Mouse (Mus musculus) gastrocnemius, postnatal 4 days (tissue): ENCODE measurements around the gene Nup214. TPM values are rescaled to one million over a fixed set of nuclear protein-coding genes. Genes with fewer than 3 reads are reported as not detected.

Experiments
- DNase-seq, 2 experiments: peaks; one replicate each; pipeline ENCODE4 v3.0.0; 2021 to 2022; ENCODE audit warnings: low spot score in 2 of 2, mixed read lengths in 2 of 2
- total RNA-seq, 2 experiments: library from RNA; stranded (reverse); gene quantifications; 2 replicates each; pipeline ENCODE4 v1.2.3; 2021

The Nup214 gene
- total RNA-seq, 2 experiments from 2014 or later: 38.9 to 43.3 TPM

DNA sequence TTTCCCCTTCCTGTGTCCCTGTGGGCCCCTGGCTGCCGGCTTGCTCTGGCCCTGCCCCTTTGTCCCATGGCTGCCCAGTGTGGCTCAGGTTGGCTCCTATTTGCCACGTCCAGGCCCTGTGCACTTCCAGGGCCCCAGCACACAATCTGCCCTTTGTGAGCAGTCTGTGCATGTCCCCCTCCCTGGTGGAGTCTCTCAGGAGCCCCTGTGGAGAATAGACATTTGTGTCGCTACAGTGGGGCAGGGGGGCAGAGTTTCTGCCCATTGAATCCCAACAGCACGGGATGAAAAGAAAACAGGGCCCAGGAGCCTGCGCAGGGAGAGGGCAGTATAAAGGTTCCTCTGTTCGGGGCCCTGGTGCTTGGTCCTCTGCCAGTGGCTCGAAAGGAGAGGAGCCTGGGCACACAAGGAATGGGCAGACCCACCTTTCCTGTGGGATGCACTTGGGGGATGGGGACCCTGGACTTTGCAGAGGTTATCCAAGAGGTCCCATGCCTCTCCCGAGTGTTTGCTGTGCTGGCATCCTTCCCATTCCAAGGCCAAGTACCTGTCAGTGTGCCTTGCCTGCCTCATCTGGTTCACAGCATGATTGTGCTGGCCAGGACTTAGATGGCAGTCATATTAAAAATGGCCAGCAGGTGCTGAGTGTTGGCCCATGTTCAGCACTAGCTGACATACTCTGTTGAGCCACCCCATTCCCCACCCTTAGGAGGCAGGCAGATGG, 11.6 kb upstream of the Nup214 start:
- no peak for DNase-seq

DNA sequence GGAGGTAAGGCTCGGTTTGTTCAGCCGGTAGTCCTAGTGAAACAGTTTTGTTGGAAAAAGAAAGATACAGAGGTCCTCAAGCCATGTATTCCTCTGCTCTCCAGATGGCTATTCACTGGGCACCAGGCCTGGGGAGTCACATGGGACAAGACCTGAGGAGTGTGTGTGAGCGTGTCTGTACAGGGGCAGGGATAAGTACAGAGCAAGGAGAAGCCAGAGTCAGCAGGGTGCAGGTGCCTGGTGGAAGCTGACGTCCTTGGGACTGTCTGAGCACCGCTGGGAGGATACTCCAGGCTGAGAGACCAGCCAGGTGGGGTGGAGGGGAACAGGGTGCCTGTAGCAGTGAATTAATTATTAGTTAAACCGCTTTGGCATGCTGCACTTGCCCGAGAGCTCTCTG, 10.7 kb upstream of the Nup214 start:
- DNase-seq: no peak

DNA sequence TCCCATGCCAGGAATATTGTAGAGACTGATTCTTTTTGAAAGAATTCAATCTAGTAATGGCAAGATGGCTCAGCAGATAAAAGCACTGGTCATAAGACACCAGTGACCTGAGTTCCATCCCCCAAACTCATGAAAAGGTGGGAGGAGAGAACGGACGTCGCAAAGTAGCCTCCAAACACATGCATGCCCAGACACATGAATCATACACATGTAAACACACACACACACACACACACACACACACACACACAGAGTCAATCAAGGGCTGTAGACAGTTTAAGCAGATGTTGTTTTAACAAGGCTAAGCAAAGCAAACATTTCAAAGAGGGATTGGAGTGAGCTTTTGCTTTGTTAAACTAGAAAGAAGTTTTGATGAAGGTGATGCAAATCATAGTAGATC, 10.0 kb upstream of the Nup214 start:
- DNase-seq: no peak

DNA sequence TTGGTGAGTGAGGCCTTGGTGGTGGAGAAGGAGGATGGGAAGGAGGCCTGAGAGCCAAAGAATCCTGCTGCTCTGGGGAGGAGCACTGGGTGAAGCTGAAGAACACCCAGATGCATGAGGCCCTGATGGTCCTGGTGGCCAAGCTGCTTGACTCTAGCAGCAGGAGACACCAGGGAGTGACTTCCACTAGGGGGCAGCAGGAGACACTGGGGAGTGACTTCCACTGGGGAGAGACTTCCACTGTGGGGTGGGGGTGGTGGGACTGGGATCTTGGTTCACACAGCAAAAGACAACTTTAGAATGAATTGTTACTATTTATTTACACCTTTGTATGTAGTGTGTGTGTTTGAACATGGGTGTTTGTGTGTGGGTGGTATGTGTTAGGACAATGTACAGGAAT, 9.1 kb upstream of the Nup214 start:
- no peak for DNase-seq

DNA sequence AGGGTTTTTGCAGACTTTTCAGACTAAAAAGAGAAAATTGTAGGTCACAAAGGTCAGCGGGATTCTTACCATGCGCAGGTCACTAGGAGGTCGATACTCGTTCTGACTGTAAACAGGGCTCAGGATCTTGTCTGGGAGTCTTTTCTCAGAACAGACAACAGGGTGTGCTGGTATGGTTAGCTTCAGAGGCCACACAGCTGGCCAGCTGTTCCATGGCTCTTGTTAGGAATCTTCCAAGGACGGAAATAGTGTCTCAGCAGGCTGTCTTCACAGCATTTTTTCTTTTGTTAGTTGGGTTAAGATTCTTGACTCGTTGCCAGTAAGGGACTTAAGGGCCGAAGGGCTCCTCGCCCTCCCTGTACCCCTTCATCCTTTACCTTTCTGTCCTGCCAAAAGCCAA, 7.4 kb upstream of the Nup214 start:
- no peak for DNase-seq

DNA sequence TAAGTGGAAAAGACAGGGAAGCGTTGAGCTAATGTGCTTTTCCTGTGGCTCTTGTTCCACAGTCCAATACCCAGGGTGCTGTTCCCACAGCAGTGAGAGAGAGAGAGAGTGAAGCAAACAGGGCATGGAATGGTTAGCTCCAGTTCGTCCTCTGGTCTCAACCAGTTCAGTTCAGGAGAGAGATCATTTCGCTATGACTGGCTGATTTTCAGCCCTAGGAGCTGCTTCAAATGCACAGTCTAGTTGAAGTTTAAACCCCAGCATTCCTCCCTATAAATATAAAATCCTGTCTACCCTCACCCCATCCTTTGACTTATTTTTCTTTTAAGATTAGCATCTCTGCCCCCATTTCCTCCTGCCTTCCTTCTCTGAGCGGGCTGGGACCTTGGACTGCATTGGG, 1.6 kb upstream of the Nup214 start:
- no peak for DNase-seq

DNA sequence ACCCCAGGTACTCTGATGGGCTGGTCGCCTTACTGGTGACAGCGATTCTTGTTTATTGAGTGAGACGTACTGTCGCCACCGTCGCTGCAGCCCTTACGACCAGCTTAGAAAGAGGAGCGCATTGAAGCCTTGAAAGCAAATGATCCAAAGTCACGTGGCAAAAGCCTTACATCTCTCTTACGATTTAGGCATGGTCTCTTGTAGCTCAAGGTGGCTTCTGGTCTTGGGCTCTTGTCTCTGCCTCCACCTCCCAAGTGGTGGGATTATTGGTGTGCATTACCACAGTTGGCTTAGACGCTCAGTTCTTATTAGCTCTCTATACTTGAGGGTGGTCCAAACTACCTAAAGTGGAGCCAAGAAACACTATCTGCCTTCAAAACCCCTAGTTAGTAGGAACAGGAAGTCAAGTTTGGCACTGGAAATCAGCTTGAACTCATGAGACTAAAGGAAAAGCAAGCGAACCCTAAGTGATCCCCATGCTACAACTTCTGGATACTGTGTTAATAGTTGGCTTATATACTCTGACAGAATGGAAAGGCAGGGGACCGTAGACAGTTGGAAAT, 654 bp downstream of the Nup214 start:
- DNase-seq: no peak

DNA sequence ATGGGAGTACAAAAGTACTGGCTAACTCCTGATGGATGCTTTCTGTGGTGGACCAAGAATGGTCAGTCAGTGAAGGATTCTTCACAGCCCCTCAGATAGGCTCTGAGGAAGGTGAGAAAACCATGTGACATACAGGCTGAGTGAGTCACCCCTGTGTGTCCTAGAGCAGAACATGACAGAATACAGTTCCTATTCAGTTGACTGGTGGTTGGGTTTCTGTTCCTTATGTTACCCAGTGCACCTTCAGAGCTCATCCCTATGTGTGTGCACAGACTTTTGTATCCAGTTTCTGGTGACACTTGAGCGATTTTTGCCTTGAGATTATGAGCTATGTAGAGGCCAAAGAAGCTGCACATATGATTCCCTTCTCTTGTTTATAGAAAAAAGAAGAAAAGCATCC, 13.5 kb downstream of the Nup214 start:
- DNase-seq: no peak

DNA sequence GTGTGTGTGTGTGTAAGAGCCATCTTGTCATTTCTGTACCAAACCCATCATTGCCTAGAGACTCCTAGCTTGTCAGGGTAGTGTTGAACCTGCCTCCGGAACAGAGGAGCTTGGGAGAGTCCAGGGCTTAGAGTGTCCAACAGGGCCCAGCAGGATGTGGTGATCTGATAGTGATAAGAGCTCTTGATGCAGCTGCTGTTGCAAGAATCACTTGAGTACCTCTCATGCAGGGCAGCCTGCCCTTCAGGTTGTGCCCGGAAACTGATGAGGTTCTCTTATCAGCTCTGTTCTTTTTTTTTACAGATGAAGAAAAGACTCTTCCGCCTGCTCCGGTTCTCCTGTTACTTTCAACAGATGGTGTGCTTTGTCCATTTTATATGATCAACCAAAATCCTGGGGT, 16.7 kb downstream of the Nup214 start:
- DNase-seq: no peak

DNA sequence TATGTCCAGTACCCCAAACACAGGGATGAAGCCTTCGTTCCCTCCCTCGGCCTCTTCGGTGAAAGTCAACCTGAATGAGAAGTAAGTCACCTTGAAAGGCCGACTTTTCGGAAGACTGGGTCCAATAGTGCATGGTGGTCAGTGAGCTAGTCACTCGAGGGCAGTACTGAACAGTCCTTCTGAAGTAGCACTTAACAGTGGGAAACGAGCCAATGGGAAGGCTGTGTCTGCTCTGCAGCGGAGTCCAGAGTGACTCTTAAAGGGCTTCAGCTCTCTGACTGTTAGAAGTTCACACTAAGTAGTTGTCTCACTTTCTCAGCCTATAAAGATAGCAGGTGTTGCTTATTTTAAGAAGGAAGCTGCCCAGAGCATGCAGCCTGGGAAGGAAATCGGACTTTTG, 20.7 kb downstream of the Nup214 start:
- no peak for DNase-seq

DNA sequence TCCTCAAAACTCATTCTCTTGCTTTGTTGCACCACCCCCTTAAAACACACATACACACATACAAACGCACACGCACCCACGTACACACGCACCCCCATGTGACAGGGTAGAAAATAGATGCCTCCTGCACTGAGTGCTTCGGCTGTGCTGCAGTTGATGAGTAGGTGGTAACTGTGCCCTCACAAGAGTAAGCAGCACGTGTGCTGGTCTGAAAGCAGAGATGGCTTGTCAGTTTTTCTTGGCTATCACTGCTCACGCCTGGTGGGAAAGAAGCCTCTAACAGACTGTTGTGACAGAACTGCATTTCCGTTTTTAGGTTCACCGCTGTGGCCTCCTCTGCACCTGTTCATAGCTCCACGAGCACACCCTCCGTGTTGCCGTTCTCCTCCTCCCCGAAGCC, 21.8 kb downstream of the Nup214 start:
- DNase-seq: no peak

DNA sequence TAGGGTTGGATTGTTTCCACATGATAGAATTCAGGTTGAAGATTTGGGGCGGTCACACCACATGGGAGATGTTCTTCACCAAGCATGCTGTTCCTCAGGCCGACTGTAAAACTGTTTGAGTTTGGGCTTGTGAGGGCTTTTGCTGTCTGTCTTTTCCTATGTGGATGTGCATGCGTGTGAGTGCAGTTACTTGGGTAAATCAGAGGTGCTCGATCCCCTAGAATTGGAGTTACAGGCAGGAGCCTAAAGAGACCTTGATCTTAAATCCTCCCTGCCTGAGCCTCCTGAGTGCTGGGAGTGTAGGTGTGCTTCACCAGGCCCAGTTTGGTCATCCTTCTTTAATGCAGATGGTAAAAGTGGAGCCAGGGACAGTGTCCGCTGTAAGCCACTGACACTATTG, 23.3 kb downstream of the Nup214 start:
- DNase-seq: no peak

DNA sequence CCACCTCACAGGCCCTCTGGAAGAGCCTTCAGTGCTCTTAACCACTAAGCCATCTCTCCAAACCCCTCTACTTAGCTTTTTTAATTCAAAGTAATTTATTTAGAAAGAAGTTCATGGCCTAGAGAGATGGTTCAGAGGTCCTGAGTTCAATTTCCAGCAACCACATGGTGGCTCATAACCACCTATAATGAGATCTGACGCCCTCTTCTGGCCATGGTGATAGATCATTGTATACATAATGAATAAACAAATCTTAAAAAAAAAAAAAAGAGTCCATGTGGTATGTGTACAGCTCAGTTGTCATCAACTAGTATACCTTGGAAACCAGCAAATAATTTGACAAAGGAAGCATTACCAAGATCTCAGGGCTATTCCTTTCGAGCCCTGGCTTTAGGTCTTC, 24.2 kb downstream of the Nup214 start:
- no peak for DNase-seq

DNA sequence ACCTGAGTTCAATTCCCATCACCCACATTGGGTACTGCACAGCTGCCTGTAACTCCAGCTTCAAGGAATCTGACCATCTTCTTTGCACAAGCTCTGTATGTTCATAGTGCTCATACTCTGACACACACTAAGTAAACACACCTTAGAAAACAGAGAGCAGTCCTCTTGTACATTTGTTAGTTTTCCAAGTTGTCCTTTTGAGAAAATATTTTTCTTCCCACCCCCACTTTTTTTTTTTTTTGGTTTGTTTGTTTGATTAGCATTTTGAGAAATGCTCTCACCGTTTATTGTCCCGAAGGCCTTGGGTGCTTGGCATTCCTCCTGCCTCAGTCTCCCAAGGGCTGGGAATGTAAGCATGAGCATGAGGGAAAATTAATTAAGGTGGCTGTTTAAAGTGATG, 34.1 kb downstream of the Nup214 start:
- no peak for DNase-seq

DNA sequence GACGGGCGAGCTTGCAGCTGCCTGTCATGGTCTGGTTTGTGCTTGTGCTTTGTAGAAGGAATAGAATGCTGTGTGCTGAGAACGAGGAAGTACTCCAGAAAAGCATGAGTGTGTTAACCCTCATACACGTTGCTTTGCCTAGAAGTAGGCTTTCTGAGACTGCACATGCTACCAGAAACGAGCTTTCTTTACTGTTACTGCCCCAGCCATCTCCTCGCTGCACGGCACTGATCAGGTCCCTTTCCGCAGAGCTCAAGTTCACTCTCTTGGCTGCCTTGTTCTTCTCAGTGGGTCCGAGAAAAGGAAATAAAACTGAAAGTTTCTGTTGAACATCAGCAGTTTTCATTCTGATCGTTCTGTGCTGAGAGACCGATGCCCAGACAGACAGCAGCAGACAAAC, 34.5 kb downstream of the Nup214 start:
- DNase-seq: no peak

DNA sequence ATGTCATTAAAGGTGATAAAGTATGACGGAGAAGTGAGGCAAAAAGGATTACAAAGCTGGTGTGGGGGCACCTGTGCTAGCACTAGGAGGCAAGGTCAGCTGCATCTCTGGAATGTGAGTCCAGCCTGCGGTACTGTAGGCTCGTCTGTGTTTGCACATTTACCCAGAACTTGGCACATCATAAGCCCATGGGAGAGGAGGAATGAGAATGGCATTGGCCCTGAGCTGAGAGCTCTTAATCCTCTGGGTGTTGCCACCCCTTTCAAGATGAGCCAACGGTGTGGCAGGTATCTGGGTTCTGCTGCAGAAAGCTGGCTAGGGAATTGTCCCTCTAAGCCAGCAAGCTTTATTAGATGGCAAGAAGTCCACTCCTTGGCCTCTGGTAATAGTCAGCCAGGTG, 45.5 kb downstream of the Nup214 start:
- DNase-seq: no peak

DNA sequence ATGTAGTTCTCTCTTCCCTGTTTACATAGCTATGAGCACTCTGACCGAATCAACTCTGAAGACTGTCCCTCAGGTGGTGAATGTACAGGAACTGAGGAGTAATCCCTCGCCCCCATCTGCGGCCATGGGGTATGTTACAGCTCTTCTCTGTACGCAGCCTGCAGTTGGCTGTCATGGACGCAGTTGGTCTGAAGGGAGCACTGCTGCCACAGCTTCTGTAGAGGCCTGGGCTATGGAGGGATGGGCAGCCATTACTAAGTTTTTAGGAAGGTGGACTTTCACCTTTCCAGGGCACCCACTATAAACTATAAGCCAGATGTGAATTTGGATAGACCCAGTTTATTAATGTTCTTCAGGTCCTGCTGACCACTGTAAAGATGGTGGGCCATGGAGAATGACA, 46.0 kb downstream of the Nup214 start:
- DNase-seq: no peak

DNA sequence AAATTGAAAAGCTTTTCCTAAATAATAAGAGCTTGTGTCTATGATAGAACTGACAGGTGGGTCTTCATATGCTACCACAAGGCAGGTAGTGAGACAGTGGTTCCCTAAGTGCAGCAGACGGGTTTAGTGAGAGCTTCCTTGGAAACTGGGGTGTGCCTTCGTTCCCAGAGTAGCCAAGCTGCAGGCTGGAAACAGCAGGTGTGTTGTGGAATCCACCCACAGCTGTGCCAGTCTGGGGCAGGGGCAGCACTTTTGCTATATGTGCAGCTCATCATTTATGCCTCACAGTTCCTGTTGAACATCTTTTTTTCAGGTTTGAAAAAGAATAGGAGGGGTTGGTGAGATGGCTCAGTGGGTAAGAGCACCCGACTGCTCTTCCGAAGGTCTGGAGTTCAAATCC, 50.1 kb downstream of the Nup214 start:
- DNase-seq: no peak

DNA sequence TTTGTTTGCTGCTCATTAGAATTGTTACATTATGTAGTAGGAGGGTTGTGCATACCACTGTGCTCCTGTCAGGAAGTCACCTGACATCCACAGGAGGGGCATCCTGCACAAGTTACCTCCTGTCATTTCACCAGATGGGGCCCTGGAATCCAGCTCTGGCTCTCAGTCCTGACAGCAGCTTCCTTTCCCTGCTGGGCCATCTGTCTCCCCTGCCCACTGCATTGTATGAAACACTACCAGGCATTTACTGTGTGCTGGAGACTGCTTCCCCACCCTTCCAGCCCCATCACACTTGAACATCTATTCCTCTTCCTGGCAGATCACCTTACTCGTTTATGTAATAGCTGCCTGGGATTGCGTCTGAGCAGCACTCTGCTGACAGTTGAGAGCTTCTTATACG, 55.4 kb downstream of the Nup214 start:
- DNase-seq: no peak

DNA sequence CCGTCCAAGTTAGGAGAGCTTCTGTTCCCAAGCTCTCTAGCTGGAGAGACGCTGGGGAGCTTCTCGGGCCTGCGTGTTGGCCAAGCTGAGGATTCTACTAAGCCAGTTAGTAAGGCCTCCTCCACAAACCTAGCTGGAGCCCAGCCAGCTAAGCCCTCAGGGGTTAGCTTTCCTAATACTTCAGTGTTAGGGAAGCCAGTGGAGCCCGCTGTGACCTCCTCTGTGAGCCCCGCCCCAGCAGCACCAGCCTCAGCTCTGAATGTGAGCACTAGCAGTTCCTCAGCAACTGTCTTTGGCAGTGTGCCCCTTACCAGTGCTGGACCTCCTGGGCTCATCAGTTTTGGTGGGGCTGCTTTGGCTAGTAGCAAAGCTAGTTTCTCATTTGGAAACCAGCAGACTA, 59.2 kb downstream of the Nup214 start:
- peak; percentile 36 to 71 for DNase-seq

DNA sequence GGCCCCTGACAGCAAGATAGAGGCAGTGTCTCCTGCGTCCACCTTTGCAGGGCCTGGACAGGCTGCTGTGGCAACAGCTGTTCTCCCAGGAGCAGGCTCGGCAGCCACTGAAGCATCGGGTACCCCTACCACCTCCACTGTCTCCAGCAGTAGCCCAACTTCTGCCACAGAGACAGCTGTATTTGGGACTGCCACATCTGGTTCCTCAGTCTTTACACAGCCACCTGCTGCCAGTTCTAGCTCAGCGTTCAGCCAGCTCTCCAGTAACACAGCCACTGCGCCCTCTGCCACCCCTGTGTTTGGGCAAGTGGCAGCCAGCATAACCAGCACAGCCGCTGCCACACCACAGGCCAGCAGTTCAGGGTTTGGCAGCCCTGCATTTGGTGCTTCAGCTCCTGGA, 60.0 kb downstream of the Nup214 start:
- DNase-seq: no peak

DNA sequence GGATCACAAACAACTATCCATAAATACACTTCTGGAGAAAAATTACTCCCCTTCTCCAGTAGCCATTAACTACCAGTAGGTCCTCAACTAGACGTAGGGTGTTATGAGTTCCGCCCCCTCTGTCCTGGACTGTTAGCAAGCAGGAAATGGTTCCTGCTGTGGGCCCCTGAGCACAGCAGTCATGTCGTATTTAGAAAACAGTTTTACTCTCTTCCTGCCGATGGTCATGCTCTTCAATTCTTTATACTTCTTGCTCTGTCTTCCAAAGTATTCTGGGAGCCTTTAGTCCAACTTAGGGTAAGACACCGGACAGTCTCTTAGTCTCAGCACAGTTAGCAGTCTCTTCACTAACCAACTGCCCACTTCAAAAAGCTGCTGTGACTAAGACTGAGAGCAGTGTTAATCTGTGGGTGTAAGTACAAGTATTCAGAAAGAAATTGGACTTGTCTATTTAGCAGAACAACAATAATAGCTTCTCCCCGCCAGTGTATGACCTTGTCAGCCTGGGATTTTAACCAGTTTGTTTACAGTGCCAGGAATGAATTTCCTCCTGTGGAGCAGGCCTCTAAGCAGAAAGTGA, 63.1 kb downstream of the Nup214 start:
- DNase-seq: no peak

DNA sequence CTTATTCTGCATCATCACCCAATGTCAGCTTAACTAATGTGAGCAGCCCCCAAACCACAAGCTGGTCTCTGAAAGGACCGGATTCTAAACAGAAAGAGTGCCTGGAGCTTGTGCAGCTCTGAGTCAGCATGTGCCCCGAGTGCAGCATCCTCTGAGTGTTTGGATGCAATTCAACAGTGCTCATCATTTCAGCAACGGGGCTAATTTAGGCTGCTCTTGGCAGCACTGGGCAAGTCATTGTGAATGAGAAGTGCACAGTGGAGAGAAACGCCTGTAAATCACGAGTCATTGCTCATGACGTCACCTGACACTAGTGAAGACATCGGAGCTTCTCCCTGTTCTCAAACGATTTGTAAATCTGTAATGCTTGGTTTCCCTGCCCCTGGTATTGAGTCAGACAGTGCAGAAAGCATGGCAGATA, 64.4 kb downstream of the Nup214 start:
- DNase-seq: no peak
